Mouse (Mus musculus): ENCODE measurements around the gene Lrrc4b. TPM values are rescaled to one million over a fixed set of nuclear protein-coding genes. Genes with fewer than 3 reads are reported as not detected.

Gene Lrrc4b
- polyA plus RNA-seq, 1 experiment from 2014 or later: 2.1 TPM

GRCm38 (mm10) chr7:44469677-44470675 lies 41.2 kb downstream of the Lrrc4b start:
- Histone ChIP-seq H3K4me2 (replicated peaks; ENCODE audit: low read depth, low read length) (no peak overlapping the region), H3K4me3 (ENCODE audit: low read depth, low read length) (no peak overlapping the region), H3K27ac (ENCODE audit: low read length) (no peak overlapping the region), H3K4me1 (ENCODE audit: control insufficient read depth, insufficient read depth, low read length) (peaks cover 8% of the 10 kb centered on the region), H3K27me3 (ENCODE audit: control insufficient read depth, insufficient read depth, low read length) (no peaks in the 10 kb centered on the region), H3K36me3 (ENCODE audit: control insufficient read depth, insufficient read depth, low read length) (no peaks in the 10 kb centered on the region; the same call in 1 of the 2 replicates), H3K9ac (replicated peaks; ENCODE audit: low read depth, low read length) (no peak overlapping the region), H3K9me3 (ENCODE audit: control insufficient read depth, low read depth, low read length) (no peaks in the 10 kb centered on the region)
- WGBS: 91% methylated on average over 16 of the region's 16 CpGs
- ATAC-seq (ENCODE audit: insufficient number of reproducible peaks, insufficient read depth, low FRiP score, low read depth): no peak

- Histone ChIP-seq H3K4me2 (replicated peaks; ENCODE audit: low read depth, low read length) (no peak overlapping the region), H3K9ac (replicated peaks; ENCODE audit: low read depth, low read length) (no peak overlapping the region), H3K4me1 (ENCODE audit: control insufficient read depth, insufficient read depth, low read length) (peaks cover 8% of the 10 kb centered on the region), H3K27me3 (ENCODE audit: control insufficient read depth, insufficient read depth, low read length) (no peaks in the 10 kb centered on the region), H3K9me3 (ENCODE audit: control insufficient read depth, low read depth, low read length) (no peaks in the 10 kb centered on the region), H3K27ac (ENCODE audit: low read length) (no peak overlapping the region), H3K36me3 (ENCODE audit: control insufficient read depth, insufficient read depth, low read length) (no peaks in the 10 kb centered on the region; the same call in 1 of the 2 replicates), H3K4me3 (ENCODE audit: low read depth, low read length) (no peak overlapping the region)
- 77% methylated on average over 16 of the region's 16 CpGs for WGBS
- no peak for ATAC-seq (ENCODE audit: insufficient number of reproducible peaks, insufficient read depth, low FRiP score, low read depth)
Measured at GRCm38 (mm10) chr7:44470696-44471612, 42.1 kb downstream of the Lrrc4b start.

- Histone ChIP-seq H3K9me3 (ENCODE audit: control insufficient read depth, low read depth, low read length) (no peaks in the 10 kb centered on the region), H3K4me2 (replicated peaks; ENCODE audit: low read depth, low read length) (no peak overlapping the region), H3K27ac (ENCODE audit: low read length) (no peak overlapping the region), H3K9ac (replicated peaks; ENCODE audit: low read depth, low read length) (no peak overlapping the region), H3K4me1 (ENCODE audit: control insufficient read depth, insufficient read depth, low read length) (peaks cover 8% of the 10 kb centered on the region), H3K36me3 (ENCODE audit: control insufficient read depth, insufficient read depth, low read length) (no peaks in the 10 kb centered on the region; the same call in 1 of the 2 replicates), H3K4me3 (ENCODE audit: low read depth, low read length) (no peak overlapping the region), H3K27me3 (ENCODE audit: control insufficient read depth, insufficient read depth, low read length) (no peaks in the 10 kb centered on the region)
- no peak for ATAC-seq (ENCODE audit: insufficient number of reproducible peaks, insufficient read depth, low FRiP score, low read depth)
- 48% methylated on average over 6 of the region's 6 CpGs for WGBS
Measured at GRCm38 (mm10) chr7:44471880-44472557, 43.2 kb downstream of the Lrrc4b start.

GRCm38 (mm10) chr7:44472558-44472885 lies 43.7 kb downstream of the Lrrc4b start:
- Histone ChIP-seq H3K27ac (ENCODE audit: low read length) (no peak overlapping the region; the same call in 1 of the 2 replicates), H3K4me1 (ENCODE audit: control insufficient read depth, insufficient read depth, low read length) (peaks cover 5% of the 10 kb centered on the region), H3K27me3 (ENCODE audit: control insufficient read depth, insufficient read depth, low read length) (no peaks in the 10 kb centered on the region), H3K9me3 (ENCODE audit: control insufficient read depth, low read depth, low read length) (no peaks in the 10 kb centered on the region), H3K4me2 (replicated peaks; ENCODE audit: low read depth, low read length) (no peak overlapping the region), H3K36me3 (ENCODE audit: control insufficient read depth, insufficient read depth, low read length) (no peaks in the 10 kb centered on the region; the same call in 1 of the 2 replicates), H3K4me3 (ENCODE audit: low read depth, low read length) (no peak overlapping the region), H3K9ac (replicated peaks; ENCODE audit: low read depth, low read length) (no peak overlapping the region)
- ATAC-seq (ENCODE audit: insufficient number of reproducible peaks, insufficient read depth, low FRiP score, low read depth): no peak
- WGBS: 9% methylated on average over 1 of the region's 1 CpGs

- H3K27me3 ChIP-seq (ENCODE audit: control insufficient read depth, insufficient read depth, low read length): no peaks in the 10 kb centered on the region
- peaks cover 5% of the 10 kb centered on the region for H3K4me1 ChIP-seq (ENCODE audit: control insufficient read depth, insufficient read depth, low read length)
- no peaks in the 10 kb centered on the region for H3K9me3 ChIP-seq (ENCODE audit: control insufficient read depth, low read depth, low read length)
- no peaks in the 10 kb centered on the region; the same call in 1 of the 2 replicates for H3K36me3 ChIP-seq (ENCODE audit: control insufficient read depth, insufficient read depth, low read length)
- WGBS: 38% methylated on average over 9 of the region's 9 CpGs
- peak overlapping the region; percentile 23; the same call in 1 of the 2 replicates for H3K27ac ChIP-seq (ENCODE audit: low read length)
- no peak overlapping the region for H3K4me3 ChIP-seq (ENCODE audit: low read depth, low read length)
- ATAC-seq (ENCODE audit: insufficient number of reproducible peaks, insufficient read depth, low FRiP score, low read depth): no peak
- H3K4me2 ChIP-seq (replicated peaks; ENCODE audit: low read depth, low read length): no peak overlapping the region
- no peak overlapping the region for H3K9ac ChIP-seq (replicated peaks; ENCODE audit: low read depth, low read length)
Measured at GRCm38 (mm10) chr7:44472961-44473646, 44.3 kb downstream of the Lrrc4b start.

- Histone ChIP-seq H3K9ac (replicated peaks; ENCODE audit: low read depth, low read length) (no peak overlapping the region), H3K27ac (ENCODE audit: low read length) (peak overlapping the region; percentile 52; the same call in 1 of the 2 replicates), H3K4me2 (replicated peaks; ENCODE audit: low read depth, low read length) (no peak overlapping the region), H3K36me3 (ENCODE audit: control insufficient read depth, insufficient read depth, low read length) (no peaks in the 10 kb centered on the region; the same call in 1 of the 2 replicates), H3K9me3 (ENCODE audit: control insufficient read depth, low read depth, low read length) (no peaks in the 10 kb centered on the region), H3K4me3 (ENCODE audit: low read depth, low read length) (no peak overlapping the region), H3K4me1 (ENCODE audit: control insufficient read depth, insufficient read depth, low read length) (no peaks in the 10 kb centered on the region), H3K27me3 (ENCODE audit: control insufficient read depth, insufficient read depth, low read length) (no peaks in the 10 kb centered on the region)
- peak; percentile 64; the same call in 1 of the 2 replicates for ATAC-seq (ENCODE audit: insufficient number of reproducible peaks, insufficient read depth, low FRiP score, low read depth)
- 26% methylated on average over 4 of the region's 4 CpGs for WGBS
Measured at GRCm38 (mm10) chr7:44474419-44474818, 45.6 kb downstream of the Lrrc4b start.

- Histone ChIP-seq H3K27me3 (ENCODE audit: control insufficient read depth, insufficient read depth, low read length) (no peaks in the 10 kb centered on the region), H3K27ac (ENCODE audit: low read length) (peak overlapping the region; percentile 52; the same call in 1 of the 2 replicates), H3K4me3 (ENCODE audit: low read depth, low read length) (no peak overlapping the region), H3K4me2 (replicated peaks; ENCODE audit: low read depth, low read length) (no peak overlapping the region), H3K4me1 (ENCODE audit: control insufficient read depth, insufficient read depth, low read length) (no peaks in the 10 kb centered on the region), H3K9me3 (ENCODE audit: control insufficient read depth, low read depth, low read length) (no peaks in the 10 kb centered on the region), H3K9ac (replicated peaks; ENCODE audit: low read depth, low read length) (no peak overlapping the region), H3K36me3 (ENCODE audit: control insufficient read depth, insufficient read depth, low read length) (no peaks in the 10 kb centered on the region)
- ATAC-seq (ENCODE audit: insufficient number of reproducible peaks, insufficient read depth, low FRiP score, low read depth): no peak
- 33% methylated on average over 5 of the region's 5 CpGs for WGBS
Measured at GRCm38 (mm10) chr7:44475046-44475614, 46.3 kb downstream of the Lrrc4b start.

Data from stomach, embryonic 14.5 days (tissue).